Comparison of ENCODE assay signal across 27 mouse cellular contexts in genomic region chr13:43698506-43698905, GRCm38 (mm10).
A peak's percentile ranks its signal among the peaks of the same experiment; 100 is the strongest.
DNase-seq lines count a peak whose midpoint lies in the region; ATAC-seq and TF ChIP-seq lines count a peak whose summit lies in the region.
"Had no signal": no experiment of that assay in that cellular context is flagged by ENCODE, and none has a peak within 500 bp of the region (broad histone marks: within the 10 kb centered on the region; RNA-seq: fewer than 3 reads in every experiment).

No protein-coding gene starts in this region.

- TF ChIP-seq CTCF in layer of hippocampus, adult 2 months (conservative IDR thresholded peaks at IDR 0.05), result no peak
- no peak for TF ChIP-seq CTCF in cerebellum, adult 2 months (IDR thresholded peaks at IDR 0.05; ENCODE audit: borderline replicate concordance, insufficient read depth, low read depth, low read length)

- TF ChIP-seq POLR2A in cerebellum, adult 2 months (IDR thresholded peaks at IDR 0.05; ENCODE audit: borderline replicate concordance, insufficient read depth, low read length), result peak; percentile 78; the same call in 1 of the 2 replicates

- 13% methylated on average over 7 of the region's 7 CpGs for WGBS in cerebellum, adult 2 months
- 91% methylated on average over 6 of the region's 7 CpGs for whole genome bisulfite sequencing in midbrain, embryonic 11.5 days

- no peak overlapping the region for H3K9ac ChIP-seq in midbrain, embryonic 11.5 days (ENCODE audit: low read length)
- H3K9ac ChIP-seq: embryonic facial prominence, embryonic 15.5 days; forebrain, embryonic 13.5 days; hindbrain, embryonic 13.5 days; liver, embryonic 12.5 days; liver, postnatal 0 days; midbrain, embryonic 12.5 days; neural tube, embryonic 13.5 days; stomach, embryonic 15.5 days had no signal

- H3K4me1 ChIP-seq in cerebellum, adult 2 months (ENCODE audit: control insufficient read depth, insufficient read depth, low read length), result peaks cover 33% of the 10 kb centered on the region
- no peaks in the 10 kb centered on the region for H3K4me1 ChIP-seq in midbrain, embryonic 11.5 days (ENCODE audit: control insufficient read depth, insufficient read depth, low read length)
- H3K4me1 ChIP-seq: embryonic facial prominence, embryonic 15.5 days; neural tube, embryonic 13.5 days; stomach, embryonic 15.5 days had no signal

- ATAC-seq in cerebellum, adult (ENCODE audit: insufficient number of reproducible peaks, low FRiP score, low TSS enrichment), result peak; percentile 95
- no peak for ATAC-seq in midbrain, embryonic 11.5 days (ENCODE audit: low FRiP score)
- ATAC-seq: activated CD4-positive, CD25-positive, alpha-beta regulatory T cell, adult 4 months; forebrain, embryonic 13.5 days; intestine, postnatal 0 days; liver, embryonic 12.5 days; liver, postnatal 0 days had no signal

- no peak overlapping the region for H3K4me3 ChIP-seq in layer of hippocampus, adult 2 months
- no peak overlapping the region for H3K4me3 ChIP-seq in cerebellum, adult 2 months (replicated peaks; ENCODE audit: insufficient read depth, low read depth, low read length)
- no peak overlapping the region for H3K4me3 ChIP-seq in midbrain, embryonic 11.5 days (ENCODE audit: low read depth, low read length)
- H3K4me3 ChIP-seq: embryonic facial prominence, embryonic 10.5 days; embryonic facial prominence, embryonic 15.5 days; forebrain, embryonic 13.5 days; hindbrain, embryonic 13.5 days; left cerebral cortex, adult 2 months; liver, embryonic 12.5 days; midbrain, embryonic 12.5 days; neural tube, embryonic 13.5 days; stomach, embryonic 15.5 days had no signal

- peak overlapping the region; percentile 40; the same call in 1 of the 2 replicates for H3K27ac ChIP-seq in layer of hippocampus, adult 2 months
- peak overlapping the region; percentile 73 for H3K27ac ChIP-seq in cerebellum, adult 2 months (ENCODE audit: insufficient read depth, low read length)
- H3K27ac ChIP-seq in midbrain, embryonic 11.5 days (ENCODE audit: low read depth, low read length), result no peak overlapping the region
- H3K27ac ChIP-seq: embryonic facial prominence, embryonic 10.5 days; embryonic facial prominence, embryonic 15.5 days; forebrain, embryonic 13.5 days; hindbrain, embryonic 13.5 days; left cerebral cortex, adult 2 months; liver, embryonic 12.5 days; midbrain, embryonic 12.5 days; neural tube, embryonic 13.5 days; stomach, embryonic 15.5 days had no signal

- H3K27me3 ChIP-seq in cerebellum, adult 2 months (ENCODE audit: control insufficient read depth, insufficient read depth, low read length), result no peaks in the 10 kb centered on the region
- H3K27me3 ChIP-seq in midbrain, embryonic 11.5 days (ENCODE audit: control insufficient read depth, insufficient read depth, low read length), result no peaks in the 10 kb centered on the region
- H3K27me3 ChIP-seq: embryonic facial prominence, embryonic 15.5 days; forebrain, embryonic 13.5 days; hindbrain, embryonic 13.5 days; midbrain, embryonic 12.5 days; neural tube, embryonic 13.5 days; stomach, embryonic 15.5 days had no signal

- H3K9me3 ChIP-seq in midbrain, embryonic 11.5 days (ENCODE audit: control insufficient read depth, low read length), result no peaks in the 10 kb centered on the region
- H3K9me3 ChIP-seq: embryonic facial prominence, embryonic 10.5 days; embryonic facial prominence, embryonic 15.5 days; forebrain, embryonic 13.5 days; hindbrain, embryonic 13.5 days; liver, embryonic 12.5 days; midbrain, embryonic 12.5 days; neural tube, embryonic 13.5 days; stomach, embryonic 15.5 days had no signal

- no peak overlapping the region for H3K4me2 ChIP-seq in midbrain, embryonic 11.5 days
- H3K4me2 ChIP-seq: embryonic facial prominence, embryonic 15.5 days; forebrain, embryonic 13.5 days; heart, embryonic 11.5 days; hindbrain, embryonic 13.5 days; liver, embryonic 12.5 days; midbrain, embryonic 12.5 days; neural tube, embryonic 13.5 days; stomach, embryonic 15.5 days had no signal

- DNase-seq in cerebellum, postnatal 4 days (ENCODE audit: low spot score in 2 of 2), result no peak
- DNase-seq in layer of hippocampus, adult 2 months (ENCODE audit: low spot score in 2 of 2), result no peak
- no peak for DNase-seq in layer of hippocampus, postnatal 14 days (ENCODE audit: low spot score in 2 of 2)
- peak; percentile 85 to 92 for DNase-seq in cerebellum, adult 2 months
- DNase-seq in cerebellum, postnatal 14 days, result peak; percentile 63 to 78
- DNase-seq in midbrain, embryonic 11.5 days (ENCODE audit: low spot score, missing footprints), result no peak
- no peak for DNase-seq in c-Kit-positive CD71-positive TER-119-positive erythroid progenitor cells, embryonic 14.5 days (ENCODE audit: low spot score)
- DNase-seq: adrenal gland, adult 2 months; gastrocnemius, postnatal 25 days; heart, adult 18-20 months; heart, postnatal 4 days; liver, postnatal 0 days; lung, postnatal 36 days; right cerebral cortex, postnatal 14 days had no signal

- no peaks in the 10 kb centered on the region for H3K36me3 ChIP-seq in midbrain, embryonic 11.5 days (ENCODE audit: control insufficient read depth, insufficient read depth, low read length)
- H3K36me3 ChIP-seq: embryonic facial prominence, embryonic 10.5 days; embryonic facial prominence, embryonic 15.5 days; hindbrain, embryonic 13.5 days; liver, embryonic 12.5 days; midbrain, embryonic 12.5 days; neural tube, embryonic 13.5 days; stomach, embryonic 15.5 days had no signal

Comparison
In these comparisons a context has a peak if more than half of its experiments do, and no peak if none do; other contexts are left out.
1. DNase-seq: peak in cerebellum, adult 2 months (2 of 2) and cerebellum, postnatal 14 days (2 of 2); none in cerebellum, postnatal 4 days (0 of 2), layer of hippocampus, adult 2 months (0 of 2), layer of hippocampus, postnatal 14 days (0 of 2), midbrain, embryonic 11.5 days (single experiment) and c-Kit-positive CD71-positive TER-119-positive erythroid progenitor cells, embryonic 14.5 days (single experiment).